Mouse (Mus musculus) embryonic fibroblast, embryonic 13.5 days (primary cell): ENCODE results near the gene Agap1.

ENCODE experiments used
- CTCF ChIP-seq: IDR thresholded peaks from 2 replicates; pipeline ENCODE4 v1.5.1; 2011; ENCODE audit warnings: mild to moderate bottlenecking, control low read depth, low read length, moderate library complexity, borderline replicate concordance; ENCODE audit not compliant: insufficient read depth
- POLR2A ChIP-seq: IDR thresholded peaks from 2 replicates; pipeline ENCODE4 v1.6.1; 2011; ENCODE audit warnings: low read depth, mild to moderate bottlenecking, control low read depth, low read length, moderate library complexity

GRCm38 (mm10) chr1:89939981-89940726 lies 485.5 kb downstream of the Agap1 start:
- TF ChIP-seq POLR2A (no peak), CTCF (peak; percentile 71)
